Mouse (Mus musculus): Measurements from ENCODE around the gene Eaf2. TPM values are rescaled to one million over a fixed set of nuclear protein-coding genes. Genes with fewer than 3 reads are reported as not detected.

Gene Eaf2
- polyA plus RNA-seq (2012; rRNA removed) (1.4 and 2.4 TPM in 2 replicates), polyA plus RNA-seq (2014; fragmentation: Nextera tagmentation; extraction: Ambion mirVana) (4.8 and 6.8 TPM in 2 replicates)

- H3K9ac ChIP-seq (ENCODE audit: low read depth, low read length, severe bottlenecking): peak within 1 kb of the TSS; percentile 91
- H3K4me1 ChIP-seq (ENCODE audit: control insufficient read depth, insufficient read depth, low read length): peaks cover 11% of the 10 kb centered on the region; the same call in 1 of the 2 replicates
- peak; percentile 43; the same call in 1 of the 2 replicates for TF ChIP-seq POLR2A (IDR thresholded peaks at IDR 0.05; ENCODE audit: borderline replicate concordance, extremely low read depth, insufficient read depth, insufficient read length)
- DNase-seq (ENCODE audit: low spot score) (peak; percentile 100), ATAC-seq (ENCODE audit: low FRiP score, low read depth) (peak; percentile 99)
- under 1% methylated on average over 39 of the region's 43 CpGs for WGBS
- H3K4me2 ChIP-seq (replicated peaks; ENCODE audit: low read depth, low read length, severe bottlenecking): peak within 1 kb of the TSS; percentile 66
- no peaks in the 10 kb centered on the region for H3K9me3 ChIP-seq (ENCODE audit: control insufficient read depth, low read length)
- peak within 1 kb of the TSS; percentile 78 for H3K27ac ChIP-seq (replicated peaks; ENCODE audit: low read depth, low read length)
- no peaks in the 10 kb centered on the region for H3K27me3 ChIP-seq (ENCODE audit: control insufficient read depth, insufficient read depth, low read length)
- peaks cover 25% of the 10 kb centered on the region for H3K36me3 ChIP-seq (ENCODE audit: control insufficient read depth, insufficient read depth, low read length)
- peak within 1 kb of the TSS; percentile 81 for H3K4me3 ChIP-seq (replicated peaks; ENCODE audit: low read length)
These were observed at the start of gene Eaf2, which contains the start of gene Golgb1 for GRCm38 (mm10) chr16:36874583-36875275. TSS of gene Eaf2 (minus strand) at chr16:36875003. TSS of gene Golgb1 (plus strand) at chr16:36875140.

DNA sequence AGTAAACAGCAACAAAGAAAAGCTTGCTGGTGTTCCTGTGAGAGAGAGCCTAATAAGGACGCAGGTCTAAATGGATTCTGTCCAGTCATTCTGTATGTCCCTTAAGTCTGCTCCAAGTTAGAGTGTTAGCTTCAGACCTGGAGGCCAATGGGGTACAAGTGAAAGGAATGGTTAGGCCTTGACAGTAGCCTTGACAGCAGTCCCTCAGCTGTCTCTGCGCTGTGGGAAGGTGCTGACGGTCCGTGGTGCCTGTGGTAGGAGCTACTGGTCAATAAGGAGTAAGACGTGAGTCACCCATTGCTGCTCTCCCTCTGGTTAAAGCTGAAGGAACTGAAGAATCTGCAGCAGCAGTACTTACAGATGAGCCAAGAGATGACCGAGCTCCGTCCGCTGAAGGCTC lies 49.5 kb upstream of the Eaf2 start:
- Histone ChIP-seq H3K36me3 (ENCODE audit: control insufficient read depth, insufficient read depth, low read length) (peaks cover 86% of the 10 kb centered on the region), H3K4me1 (ENCODE audit: control insufficient read depth, insufficient read depth, low read length) (no peaks in the 10 kb centered on the region), H3K27me3 (ENCODE audit: control insufficient read depth, insufficient read depth, low read length) (no peaks in the 10 kb centered on the region), H3K9ac (ENCODE audit: low read depth, low read length, severe bottlenecking) (no peak overlapping the region), H3K27ac (replicated peaks; ENCODE audit: low read depth, low read length) (no peak overlapping the region), H3K9me3 (ENCODE audit: control insufficient read depth, low read length) (no peaks in the 10 kb centered on the region), H3K4me2 (replicated peaks; ENCODE audit: low read depth, low read length, severe bottlenecking) (no peak overlapping the region), H3K4me3 (replicated peaks; ENCODE audit: low read length) (no peak overlapping the region)
- ATAC-seq (ENCODE audit: low FRiP score, low read depth) (no peak), DNase-seq (ENCODE audit: low spot score) (no peak)
- 90% methylated on average over 8 of the region's 8 CpGs for WGBS
- no peak for TF ChIP-seq POLR2A (IDR thresholded peaks at IDR 0.05; ENCODE audit: borderline replicate concordance, extremely low read depth, insufficient read depth, insufficient read length)

GRCm38 (mm10) chr16:36921980-36922379 lies 47.2 kb upstream of the Eaf2 start:
- Histone ChIP-seq H3K27ac (replicated peaks; ENCODE audit: low read depth, low read length) (no peak overlapping the region), H3K4me3 (replicated peaks; ENCODE audit: low read length) (no peak overlapping the region), H3K9me3 (ENCODE audit: control insufficient read depth, low read length) (no peaks in the 10 kb centered on the region), H3K36me3 (ENCODE audit: control insufficient read depth, insufficient read depth, low read length) (peaks cover 86% of the 10 kb centered on the region), H3K27me3 (ENCODE audit: control insufficient read depth, insufficient read depth, low read length) (no peaks in the 10 kb centered on the region), H3K4me2 (replicated peaks; ENCODE audit: low read depth, low read length, severe bottlenecking) (no peak overlapping the region), H3K4me1 (ENCODE audit: control insufficient read depth, insufficient read depth, low read length) (no peaks in the 10 kb centered on the region), H3K9ac (ENCODE audit: low read depth, low read length, severe bottlenecking) (no peak overlapping the region)
- no peak for TF ChIP-seq POLR2A (IDR thresholded peaks at IDR 0.05; ENCODE audit: borderline replicate concordance, extremely low read depth, insufficient read depth, insufficient read length)
- 86% methylated on average over 6 of the region's 6 CpGs for WGBS
- no peak for DNase-seq (ENCODE audit: low spot score)
- no peak for ATAC-seq (ENCODE audit: low FRiP score, low read depth)

- TF ChIP-seq POLR2A (IDR thresholded peaks at IDR 0.05; ENCODE audit: borderline replicate concordance, extremely low read depth, insufficient read depth, insufficient read length): no peak
- Histone ChIP-seq H3K9ac (ENCODE audit: low read depth, low read length, severe bottlenecking) (no peak overlapping the region), H3K36me3 (ENCODE audit: control insufficient read depth, insufficient read depth, low read length) (peaks cover 86% of the 10 kb centered on the region), H3K9me3 (ENCODE audit: control insufficient read depth, low read length) (no peaks in the 10 kb centered on the region), H3K4me2 (replicated peaks; ENCODE audit: low read depth, low read length, severe bottlenecking) (no peak overlapping the region), H3K27me3 (ENCODE audit: control insufficient read depth, insufficient read depth, low read length) (no peaks in the 10 kb centered on the region), H3K4me1 (ENCODE audit: control insufficient read depth, insufficient read depth, low read length) (no peaks in the 10 kb centered on the region), H3K27ac (replicated peaks; ENCODE audit: low read depth, low read length) (no peak overlapping the region), H3K4me3 (replicated peaks; ENCODE audit: low read length) (no peak overlapping the region)
- 91% methylated on average over 8 of the region's 8 CpGs for WGBS
- no peak for ATAC-seq (ENCODE audit: low FRiP score, low read depth)
- no peak for DNase-seq (ENCODE audit: low spot score)
These were observed 46.3 kb upstream of the Eaf2 start for GRCm38 (mm10) chr16:36921067-36921613.

DNA sequence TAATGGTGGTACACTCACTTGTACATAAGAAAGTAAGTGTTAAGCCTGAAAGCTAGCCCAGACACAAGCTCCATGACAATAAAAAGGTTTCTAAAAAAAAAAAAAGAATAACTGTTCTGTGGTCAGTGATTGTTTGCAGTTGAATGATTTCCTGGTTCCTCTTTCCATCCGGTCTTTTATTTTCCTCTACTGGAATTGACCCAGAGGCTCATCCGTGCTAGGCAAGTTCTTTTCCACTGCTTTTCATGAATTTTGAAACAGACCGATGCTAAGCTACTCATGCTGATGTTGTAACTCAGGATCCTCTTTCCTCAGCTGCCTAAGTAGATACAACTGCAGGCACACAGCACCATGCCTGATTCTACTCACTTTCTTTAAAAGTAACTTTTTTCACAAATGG lies 45.6 kb upstream of the Eaf2 start:
- Histone ChIP-seq H3K27me3 (ENCODE audit: control insufficient read depth, insufficient read depth, low read length) (no peaks in the 10 kb centered on the region), H3K9me3 (ENCODE audit: control insufficient read depth, low read length) (no peaks in the 10 kb centered on the region), H3K36me3 (ENCODE audit: control insufficient read depth, insufficient read depth, low read length) (peaks cover 87% of the 10 kb centered on the region), H3K27ac (replicated peaks; ENCODE audit: low read depth, low read length) (no peak overlapping the region), H3K4me2 (replicated peaks; ENCODE audit: low read depth, low read length, severe bottlenecking) (no peak overlapping the region), H3K4me3 (replicated peaks; ENCODE audit: low read length) (no peak overlapping the region), H3K9ac (ENCODE audit: low read depth, low read length, severe bottlenecking) (no peak overlapping the region), H3K4me1 (ENCODE audit: control insufficient read depth, insufficient read depth, low read length) (no peaks in the 10 kb centered on the region)
- DNase-seq (ENCODE audit: low spot score) (no peak), ATAC-seq (ENCODE audit: low FRiP score, low read depth) (no peak)
- no peak for TF ChIP-seq POLR2A (IDR thresholded peaks at IDR 0.05; ENCODE audit: borderline replicate concordance, extremely low read depth, insufficient read depth, insufficient read length)
- WGBS: 95% methylated on average over 3 of the region's 3 CpGs

Data from limb, embryonic 14.5 days (tissue).